Mouse (Mus musculus) heart, embryonic 11.5 days (tissue): ENCODE results near the gene Pde4a. TPM values are rescaled to one million over a fixed set of nuclear protein-coding genes. Genes with fewer than 3 reads are reported as not detected.
"Not testable (repeated sequence)": the region's sequence is repeated elsewhere in the genome, so short reads cannot be mapped to it uniquely, and the experiment has no call there.

Experiments used
- ATAC-seq: fragments of 200-750 bp; cut with Nextera tagmentation; replicated peaks from 2 replicates; pipeline ENCODE4 v1.8.0; 2017; ENCODE audit warnings: moderate library complexity; ENCODE audit not compliant: insufficient number of reproducible peaks, low FRiP score, low TSS enrichment
- H3K27ac ChIP-seq: fragments of 300-500 bp; sonication (generic); 2 replicates; pipeline ENCODE4 v1.5.1; 2014; ENCODE audit warnings: mild to moderate bottlenecking, low read depth, low read length
- H3K27me3 ChIP-seq: fragments of 300-500 bp; sonication (generic); 2 replicates; pipeline ENCODE4 v1.6.1; 2014; ENCODE audit warnings: mild to moderate bottlenecking, low read length, mixed read lengths; ENCODE audit not compliant: control insufficient read depth, insufficient read depth
- H3K36me3 ChIP-seq: fragments of 300-500 bp; sonication (generic); 2 replicates; pipeline ENCODE4 v1.6.1; 2014; ENCODE audit warnings: mild to moderate bottlenecking, low read length, moderate library complexity, mixed read lengths; ENCODE audit not compliant: control insufficient read depth, insufficient read depth
- H3K4me1 ChIP-seq: fragments of 300-500 bp; sonication (generic); 2 replicates; pipeline ENCODE4 v1.6.1; 2014; ENCODE audit warnings: low read length; ENCODE audit not compliant: control insufficient read depth, insufficient read depth
- H3K4me2 ChIP-seq: fragments of 300-500 bp; sonication (generic); 2 replicates; pipeline ENCODE4 v1.6.1; 2014; ENCODE audit warnings: mild to moderate bottlenecking, moderate library complexity
- H3K4me3 ChIP-seq: fragments of 300-500 bp; sonication (generic); 2 replicates; pipeline ENCODE4 v1.5.1; 2014; ENCODE audit warnings: low read depth, low read length
- H3K9ac ChIP-seq: fragments of 300-500 bp; sonication (generic); 2 replicates; pipeline ENCODE4 v1.6.1; 2014; ENCODE audit warnings: mild to moderate bottlenecking, low read depth, low read length, moderate library complexity
- H3K9me3 ChIP-seq: fragments of 300-500 bp; sonication (generic); replicated peaks from 2 replicates; pipeline ENCODE4 v1.6.1; 2016; ENCODE audit warnings: low read length; ENCODE audit not compliant: control insufficient read depth
- WGBS: fragments of 180-500 bp; shearing (Covaris S2); extraction: QIAGEN DNeasy Blood & Tissue Kit; methylation state at CpG from one replicate; pipeline ENCODE4 v1.1.7; 2014; ENCODE audit not compliant: insufficient replicate concordance; 5-methylcytosine and 5-hydroxymethylcytosine counted together
- polyA plus RNA-seq: library from polyadenylated mRNA; unstranded; fragments of >200 nt; fragmentation: Nextera tagmentation; extraction: Ambion mirVana; gene quantifications from 2 replicates; pipeline ENCODE4 v1.2.1, GENCODE M21; 2014

Gene Pde4a
- polyA plus RNA-seq, 1 experiment from 2014 or later, result 7.6 TPM

DNA sequence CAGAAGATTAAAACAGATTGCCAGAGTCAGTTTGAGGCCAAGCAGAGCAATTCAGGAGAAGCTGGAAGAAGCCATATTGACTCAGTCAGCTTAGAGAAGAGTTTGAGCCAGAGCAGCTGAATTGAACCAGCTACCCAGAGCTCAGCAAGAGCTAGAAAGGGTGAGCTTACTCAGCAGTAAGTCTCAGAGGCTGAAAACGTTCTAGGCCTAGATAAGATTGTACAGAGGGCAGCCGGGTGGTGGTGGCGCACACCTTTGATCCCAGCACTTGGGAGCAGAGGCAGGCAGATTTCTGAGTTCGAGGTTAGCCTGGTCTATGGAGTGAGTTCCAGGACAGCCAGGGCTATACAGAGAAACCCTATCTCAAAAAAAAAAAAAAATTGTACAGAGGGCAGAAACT, 90.8 kb downstream of the Pde4a start:
- not testable (repeated sequence) for H3K4me3 ChIP-seq, H3K27ac ChIP-seq, H3K9me3 ChIP-seq, H3K9ac ChIP-seq, H3K4me1 ChIP-seq, H3K27me3 ChIP-seq, ATAC-seq, H3K4me2 ChIP-seq, H3K36me3 ChIP-seq
- WGBS, result 68% methylated on average over 4 of the region's 4 CpGs

DNA sequence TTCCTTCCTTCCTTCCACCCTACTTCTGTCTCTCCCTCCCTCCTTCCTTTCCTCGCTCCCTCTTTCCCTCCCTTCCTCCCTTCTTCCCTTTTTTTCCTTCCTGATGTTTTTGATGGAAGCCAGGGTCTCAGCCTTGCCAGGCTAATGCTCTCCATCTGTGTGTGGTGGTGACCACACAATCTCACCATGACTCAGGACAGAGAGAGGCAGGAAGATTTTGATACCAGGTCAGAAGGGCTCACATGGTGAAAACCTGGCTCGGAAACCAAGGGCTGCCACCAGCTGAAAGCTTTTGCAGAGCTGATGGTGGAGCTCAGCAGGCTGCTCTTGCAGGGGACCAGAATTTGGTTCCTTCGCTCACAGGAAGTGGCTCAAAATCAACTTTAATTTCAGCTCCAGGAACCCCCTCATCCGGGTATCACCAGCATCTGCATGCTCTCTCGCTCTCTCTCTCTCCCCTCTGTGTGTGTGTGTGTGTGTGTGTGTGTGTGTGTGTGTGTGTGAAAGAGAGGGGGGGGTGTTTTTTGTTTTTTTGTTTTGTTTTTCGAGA, 95.1 kb downstream of the Pde4a start:
- no peaks in the 10 kb centered on the region for H3K9me3 ChIP-seq
- H3K4me3 ChIP-seq, result no peak overlapping the region
- H3K27ac ChIP-seq, result no peak overlapping the region
- no peak overlapping the region for H3K4me2 ChIP-seq
- H3K36me3 ChIP-seq, result no peaks in the 10 kb centered on the region
- no peak for ATAC-seq
- no peak overlapping the region for H3K9ac ChIP-seq
- WGBS, result 75% methylated on average over 6 of the region's 6 CpGs
- H3K27me3 ChIP-seq, result no peaks in the 10 kb centered on the region
- peaks cover under 1% of the 10 kb centered on the region for H3K4me1 ChIP-seq

DNA sequence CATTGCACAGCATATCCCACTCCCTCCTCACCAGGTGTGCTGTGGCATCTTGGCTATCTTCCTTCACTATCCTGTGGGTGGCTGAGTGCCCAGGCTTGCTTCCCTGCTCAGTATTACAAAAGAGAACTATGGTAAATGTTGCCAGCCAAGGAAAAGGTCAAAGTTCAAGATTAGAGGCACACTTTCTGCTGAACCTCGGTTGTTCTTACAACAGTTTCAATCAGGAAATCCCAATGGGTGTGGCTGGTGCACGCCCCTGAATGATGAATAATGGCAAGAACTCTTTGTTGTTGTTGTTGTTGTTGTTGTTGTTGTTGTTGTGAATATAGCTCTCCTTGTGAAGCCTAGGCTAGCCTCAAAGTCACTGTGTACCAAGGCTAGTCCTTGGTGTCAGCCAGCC, 96.3 kb downstream of the Pde4a start:
- H3K27me3 ChIP-seq, result no peaks in the 10 kb centered on the region
- no peak overlapping the region for H3K27ac ChIP-seq
- H3K36me3 ChIP-seq, result no peaks in the 10 kb centered on the region
- no peak overlapping the region for H3K9ac ChIP-seq
- H3K9me3 ChIP-seq, result no peaks in the 10 kb centered on the region
- H3K4me3 ChIP-seq, result no peak overlapping the region
- H3K4me1 ChIP-seq, result peaks cover 13% of the 10 kb centered on the region
- WGBS, result 66% methylated on average over 2 of the region's 2 CpGs
- ATAC-seq, result no peak
- no peak overlapping the region for H3K4me2 ChIP-seq

Other genes starting within 250 kb of the Pde4a start
- 50.5 and 59.3 TPM in 2 replicates for gene Dnmt1, start 205.8 kb upstream of the Pde4a start, polyA plus RNA-seq
- 24.6 and 26.5 TPM in 2 replicates for gene S1pr2, start 188.9 kb upstream of the Pde4a start, polyA plus RNA-seq
- 140 and 147 TPM in 2 replicates for gene Mrpl4, start 163.0 kb upstream of the Pde4a start, polyA plus RNA-seq
- 8.1 and 8.5 TPM in 2 replicates for gene Icam1, start 149.7 kb upstream of the Pde4a start, polyA plus RNA-seq
- gene Icam4, start 136.3 kb upstream of the Pde4a start, polyA plus RNA-seq, result 18.9 and 25.4 TPM in 2 replicates
- not detected in 2 replicates for gene Icam5, start 133.6 kb upstream of the Pde4a start, polyA plus RNA-seq
- gene Zglp1, start 98.6 kb upstream of the Pde4a start, polyA plus RNA-seq, result 0.28 and 1.8 TPM in 2 replicates
- gene Gm49373, start 92.6 kb upstream of the Pde4a start, polyA plus RNA-seq, result 0.31 and 0.44 TPM in 2 replicates
- gene Fdx1l, start 92.1 kb upstream of the Pde4a start, polyA plus RNA-seq, result 52.9 and 58.2 TPM in 2 replicates
- 1.2 and 1.9 TPM in 2 replicates for gene Gm38431, start 73.7 kb upstream of the Pde4a start, polyA plus RNA-seq
- 53.6 and 57.8 TPM in 2 replicates for gene Raver1, start 73.7 kb upstream of the Pde4a start, polyA plus RNA-seq
- gene Tyk2, start 34.5 kb upstream of the Pde4a start, polyA plus RNA-seq, result 9.4 and 10.9 TPM in 2 replicates
- gene Cdc37, start 15.7 kb upstream of the Pde4a start, polyA plus RNA-seq, result 254 and 266 TPM in 2 replicates
- 22.3 and 35.7 TPM in 2 replicates for gene Keap1, start 73.6 kb downstream of the Pde4a start, polyA plus RNA-seq
- gene S1pr5, start 82.7 kb downstream of the Pde4a start, polyA plus RNA-seq, result 0.11 and 0.31 TPM in 2 replicates
- 45.5 and 48.2 TPM in 2 replicates for gene Atg4d, start 99.6 kb downstream of the Pde4a start, polyA plus RNA-seq
- gene Kri1, start 122.3 kb downstream of the Pde4a start, polyA plus RNA-seq, result 9.9 and 12.3 TPM in 2 replicates
- gene Cdkn2d, start 125.7 kb downstream of the Pde4a start, polyA plus RNA-seq, result 88.4 and 99.8 TPM in 2 replicates
- 0.55 and 1.1 TPM in 2 replicates for gene Ap1m2, start 146.6 kb downstream of the Pde4a start, polyA plus RNA-seq
- gene Slc44a2, start 155.0 kb downstream of the Pde4a start, polyA plus RNA-seq, result 62.3 and 70.0 TPM in 2 replicates
- 120 and 138 TPM in 2 replicates for gene Ilf3, start 202.2 kb downstream of the Pde4a start, polyA plus RNA-seq
- 24.2 and 31.7 TPM in 2 replicates for gene Qtrt1, start 246.1 kb downstream of the Pde4a start, polyA plus RNA-seq